Mouse (Mus musculus): ENCODE results near the gene Cyp3a41b.
"Not testable (repeated sequence)": the region's sequence is repeated elsewhere in the genome, so short reads cannot be mapped to it uniquely, and the experiment has no call there.

Gene Cyp3a41b

DNA sequence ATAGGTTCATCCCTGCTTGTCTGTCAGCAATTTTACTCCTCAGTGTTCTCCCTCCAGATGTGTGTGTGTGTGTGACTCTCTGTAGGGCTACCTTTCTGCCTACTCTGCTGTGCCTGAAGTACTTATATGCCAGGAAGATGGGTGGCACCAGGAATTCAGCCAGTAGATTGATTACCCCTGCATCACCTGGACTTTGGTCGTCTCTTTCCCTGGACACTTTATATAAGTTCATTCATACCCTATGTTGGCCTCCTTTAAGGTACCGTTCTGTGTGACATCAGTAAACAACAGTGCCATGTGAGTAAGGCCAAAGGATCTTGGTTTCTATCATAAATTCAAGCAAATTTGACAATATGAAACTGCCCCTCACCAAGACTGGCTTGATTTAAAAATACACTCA, at the start of gene Cyp3a41b:
TSS of gene Cyp3a41b (minus strand) at position 101 of the 400 bp plus-strand sequence.
- not testable (repeated sequence) for DNase-seq

DNA sequence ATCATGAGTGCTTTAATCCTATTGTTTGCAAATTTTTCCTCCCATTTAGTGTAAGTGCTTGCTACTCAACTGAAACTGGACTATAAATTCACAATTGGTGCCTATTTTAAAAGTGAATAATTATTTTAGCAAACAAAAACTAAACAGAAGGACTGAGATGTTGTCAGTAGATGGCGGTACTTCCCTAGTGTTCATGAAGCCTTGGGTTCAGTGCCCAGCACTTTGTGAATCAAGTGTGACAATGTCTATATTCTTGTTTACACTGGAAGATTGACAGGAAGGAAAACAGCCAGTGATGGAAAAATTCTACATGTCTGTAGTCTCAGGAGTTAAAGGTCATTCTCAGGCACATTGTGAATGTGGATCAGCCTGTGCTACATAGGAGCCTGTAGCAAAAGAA, 47.8 kb upstream of the Cyp3a41b start:
- DNase-seq: not testable (repeated sequence)

DNA sequence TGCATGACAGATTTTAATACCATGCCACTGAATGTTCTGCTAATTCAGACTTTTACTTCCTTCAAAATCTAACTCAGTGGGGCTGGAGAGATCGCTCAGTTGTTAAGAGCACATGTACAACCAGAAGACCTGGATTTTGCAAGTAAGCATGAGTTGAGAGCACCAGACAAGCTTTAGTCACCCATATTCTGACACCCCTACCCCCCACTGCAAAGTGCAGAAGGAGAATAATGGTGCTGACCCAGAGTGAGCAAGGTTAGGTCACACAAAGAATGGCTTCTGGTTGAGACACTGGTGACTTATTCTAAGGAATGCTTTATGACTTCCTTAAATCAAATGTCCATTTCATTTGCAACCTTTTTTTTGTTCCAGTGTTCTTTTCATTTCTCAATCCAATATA, 20.4 kb upstream of the Cyp3a41b start:
- not testable (repeated sequence) for DNase-seq

DNA sequence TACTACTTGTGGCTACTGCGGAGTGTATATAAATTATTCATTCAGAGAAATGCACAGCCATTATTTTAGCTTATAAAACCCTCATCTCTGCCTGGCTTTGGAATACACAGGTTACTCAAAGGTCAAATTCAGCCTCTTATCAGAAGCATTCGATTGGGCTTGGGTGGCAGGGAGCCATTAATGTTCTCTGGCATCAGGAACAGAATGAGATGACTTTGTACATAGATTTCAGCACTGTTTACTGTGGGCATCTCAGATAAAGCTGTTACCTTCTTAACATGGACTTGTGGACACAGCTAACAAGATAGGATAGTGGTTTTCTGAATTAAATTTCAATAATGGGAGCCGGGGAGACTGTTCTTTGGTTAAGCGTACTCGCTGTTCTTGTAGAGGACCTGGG, 13.3 kb upstream of the Cyp3a41b start:
- DNase-seq: not testable (repeated sequence)

DNA sequence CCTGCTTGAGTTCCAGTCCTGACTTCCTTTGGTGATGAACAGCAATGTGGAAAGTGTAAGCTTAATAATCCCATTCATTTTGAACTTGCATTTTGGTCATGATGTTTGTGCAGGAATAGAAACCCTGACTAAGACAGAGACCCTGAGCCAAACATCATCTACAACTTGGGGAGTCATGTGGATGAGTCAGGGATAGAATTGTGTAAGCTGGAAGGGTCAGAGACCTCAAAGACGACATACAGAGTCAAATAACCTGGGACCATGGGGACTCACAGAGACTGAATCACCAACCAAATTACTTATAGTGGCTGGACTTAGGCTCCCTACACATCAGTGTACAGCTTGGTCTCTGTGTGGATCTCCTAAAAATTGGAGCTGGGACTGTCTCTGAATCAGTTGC, 7.2 kb downstream of the Cyp3a41b start:
- DNase-seq: not testable (repeated sequence)

DNA sequence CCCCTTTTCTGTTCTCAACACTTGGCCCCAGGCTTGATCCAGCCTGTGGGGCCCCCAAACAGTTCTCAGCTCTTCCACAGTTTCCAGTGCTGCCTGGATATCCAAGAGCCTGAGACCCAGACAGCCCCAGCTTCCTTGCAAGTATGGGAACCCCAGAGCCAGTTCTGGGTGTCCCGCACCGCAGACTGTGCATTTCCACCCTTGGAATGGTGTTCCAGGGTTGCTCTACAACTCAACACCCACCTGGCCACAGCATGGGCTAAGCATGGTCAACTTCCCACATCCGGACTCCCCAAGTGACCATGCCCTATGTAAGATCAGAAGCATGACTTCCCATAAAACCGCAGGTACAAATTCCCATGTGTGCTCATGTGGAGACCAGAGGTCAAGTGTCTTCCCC, 8.9 kb downstream of the Cyp3a41b start:
- not testable (repeated sequence) for DNase-seq

DNA sequence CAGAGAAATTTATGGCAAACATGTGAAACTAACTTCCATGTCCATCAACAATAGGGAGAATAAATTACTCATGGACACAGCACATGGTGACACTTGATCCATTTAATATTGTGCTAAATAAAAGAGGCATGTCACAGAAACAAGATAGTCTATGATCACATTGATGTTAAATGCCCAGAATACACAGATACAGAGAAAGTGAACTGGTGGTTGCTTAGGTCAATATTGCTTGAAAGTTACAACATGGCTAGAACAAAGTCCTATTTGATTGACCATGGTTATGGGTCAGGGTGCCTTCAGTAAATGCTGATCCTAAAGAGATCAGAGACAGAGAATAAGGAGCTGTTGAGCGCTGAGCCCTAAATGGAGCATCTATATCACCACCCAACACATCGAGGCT, 12.6 kb downstream of the Cyp3a41b start:
- not testable (repeated sequence) for DNase-seq

Data from kidney, adult 11 months (tissue).